Mouse (Mus musculus) heart, postnatal 36 days (tissue): ENCODE data around the gene Slc34a1. TPM values are rescaled to one million over a fixed set of nuclear protein-coding genes. Genes with fewer than 3 reads are reported as not detected.

Experiments used
- DNase-seq, 2 experiments: peaks; one replicate each; pipeline ENCODE4 v3.0.0; 2021 to 2022
- intact Hi-C: fragments of 180-260 bp; cut with DNase I; formaldehyde crosslinking; loops from one replicate; pipeline ENCODE4 v1.15.1; 2025
- total RNA-seq, 2 experiments: library from RNA; stranded (reverse); gene quantifications; 2 replicates each; pipeline ENCODE4 v1.2.3; 2021

The Slc34a1 gene
- total RNA-seq: not detected

DNA sequence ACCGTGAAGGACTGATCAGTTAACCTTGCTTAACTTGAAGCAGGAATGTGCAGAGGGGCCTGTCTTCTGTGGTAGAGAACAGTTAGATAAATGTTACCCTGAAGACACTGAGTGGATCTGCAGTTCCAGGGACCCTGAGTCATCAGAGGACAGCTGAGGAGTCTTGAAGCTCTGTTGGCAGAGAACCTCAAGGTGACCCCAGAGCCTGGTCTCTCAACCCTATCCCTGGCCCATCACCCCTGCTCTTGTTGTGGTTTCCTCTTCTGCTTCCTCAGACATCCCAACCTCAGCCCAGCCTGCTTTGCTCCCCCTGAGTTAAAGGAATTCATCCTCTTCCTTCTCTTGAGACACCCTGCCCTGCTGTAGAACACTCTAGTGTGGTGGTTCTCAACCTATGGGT lies at the start of gene Slc34a1:
Slc34a1 (plus strand) TSS at position 100 of the 400 bp plus-strand sequence.
- intact Hi-C loops: no loop called here
- no peak for DNase-seq

DNA sequence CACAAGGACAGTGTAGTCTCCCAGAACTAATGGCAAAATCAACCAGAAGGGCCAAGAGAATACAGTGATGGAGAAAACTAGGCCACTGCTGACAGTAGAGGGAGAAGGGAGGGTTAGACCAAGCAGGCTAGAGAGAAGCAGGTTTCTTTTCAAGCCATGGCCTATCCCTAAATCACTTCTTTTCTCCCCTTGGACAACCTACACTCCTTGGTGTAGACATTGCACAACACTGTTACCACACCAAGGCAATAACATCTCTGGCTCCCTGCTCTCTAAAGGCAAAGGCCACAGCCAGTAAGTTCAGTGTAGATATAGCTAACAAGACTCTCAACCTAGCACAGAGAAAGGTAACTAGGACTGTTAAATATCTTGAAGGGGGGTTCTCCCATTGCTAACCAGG lies 36.8 kb upstream of the Slc34a1 start:
- intact Hi-C loops: loop anchor here (2.0 kb wide), 1 partner anchor 30 kb away; no protein-coding TSS in a partner anchor
- DNase-seq: no peak

- intact Hi-C loops: loop anchor here (2.0 kb wide), 1 partner anchor 31 kb away; no protein-coding TSS in a partner anchor
- DNase-seq: no peak
Measured at GRCm38 (mm10) chr13:55361974-55362452, 36.0 kb upstream of the Slc34a1 start.

DNA sequence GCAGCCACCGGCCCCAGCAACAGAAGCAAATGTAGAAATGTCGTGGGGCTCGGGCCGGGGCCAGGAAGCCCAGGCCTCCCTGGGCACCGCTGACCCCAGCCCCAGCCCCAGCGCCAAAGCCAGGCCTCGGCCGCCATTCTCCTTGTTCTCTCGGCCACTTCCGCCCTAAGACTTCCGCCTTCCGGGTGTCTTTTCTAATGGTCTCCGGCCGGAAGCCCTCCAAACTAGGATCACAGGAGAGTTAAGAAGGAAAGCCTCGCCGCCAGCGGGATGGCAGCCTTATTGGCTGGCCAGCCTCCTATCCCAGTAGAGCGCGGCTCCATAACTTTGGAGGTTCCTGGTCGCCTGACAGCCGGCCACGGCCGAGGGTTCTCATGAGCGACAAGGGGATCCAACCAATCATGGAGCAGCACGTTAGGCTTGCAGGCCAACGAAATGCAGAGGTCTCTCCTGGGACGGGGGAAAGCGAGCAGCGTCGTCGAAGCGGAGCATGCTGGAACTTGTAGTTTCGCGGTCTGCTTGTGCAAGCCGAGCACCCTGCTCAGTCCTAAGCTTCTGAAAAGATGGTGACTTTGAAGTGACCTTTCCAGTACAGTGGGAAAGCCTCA lies 35.4 kb upstream of the Slc34a1 start, which contains the start of gene Lman2:
Lman2 (minus strand) TSS at position 331 of the 608 bp plus-strand sequence.
- intact Hi-C loops: no loop called here
- DNase-seq: peak; percentile 91 to 94

DNA sequence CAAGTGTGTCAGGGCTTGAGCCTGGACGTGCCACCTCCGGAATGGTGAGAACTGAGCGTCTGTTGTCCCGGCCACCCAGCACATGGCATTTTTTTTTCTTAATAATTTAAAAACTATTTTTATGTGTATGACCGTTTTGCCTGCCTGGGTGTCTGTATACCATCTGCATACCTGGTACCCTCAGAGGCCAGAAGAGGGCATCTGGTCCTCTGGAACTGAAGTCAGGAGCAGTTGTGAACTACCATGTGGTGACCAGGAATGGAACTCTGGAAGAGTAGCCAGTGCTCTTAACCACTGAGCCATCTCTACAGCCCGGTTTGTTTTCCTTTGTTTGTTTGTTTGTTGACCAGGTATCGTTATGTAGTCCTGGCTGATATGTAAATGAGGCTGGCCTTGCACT lies 29.6 kb upstream of the Slc34a1 start:
- intact Hi-C loops: no loop called here
- no peak for DNase-seq

- intact Hi-C loops: no loop called here
- DNase-seq: peak; percentile 26 to 43
Measured at GRCm38 (mm10) chr13:55369531-55370114, 28.4 kb upstream of the Slc34a1 start, which contains the start of gene Rgs14. TSS of gene Rgs14 (plus strand) at chr13:55369732.

DNA sequence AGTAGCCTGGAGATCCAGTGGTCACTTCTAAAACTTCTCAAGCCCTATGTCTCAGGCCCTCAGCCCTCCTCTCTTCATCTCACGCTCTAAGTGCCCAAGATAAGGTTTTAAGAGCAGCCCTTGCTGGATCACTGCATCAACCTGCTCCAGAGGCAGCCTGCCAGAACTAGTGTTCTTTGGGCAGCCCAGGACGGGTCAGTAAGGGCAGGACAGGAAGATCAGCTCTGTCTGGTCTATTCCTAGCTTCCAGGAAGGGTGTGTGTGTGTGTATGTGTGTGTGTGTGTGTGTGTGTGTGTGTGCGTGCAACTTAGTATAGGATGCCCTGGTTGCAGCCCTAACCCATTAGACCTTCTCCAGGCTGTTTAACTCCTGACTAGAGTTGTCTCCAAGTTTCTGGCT lies 27.8 kb upstream of the Slc34a1 start:
- intact Hi-C loops: no loop called here
- peak; percentile 14 to 27 for DNase-seq

DNA sequence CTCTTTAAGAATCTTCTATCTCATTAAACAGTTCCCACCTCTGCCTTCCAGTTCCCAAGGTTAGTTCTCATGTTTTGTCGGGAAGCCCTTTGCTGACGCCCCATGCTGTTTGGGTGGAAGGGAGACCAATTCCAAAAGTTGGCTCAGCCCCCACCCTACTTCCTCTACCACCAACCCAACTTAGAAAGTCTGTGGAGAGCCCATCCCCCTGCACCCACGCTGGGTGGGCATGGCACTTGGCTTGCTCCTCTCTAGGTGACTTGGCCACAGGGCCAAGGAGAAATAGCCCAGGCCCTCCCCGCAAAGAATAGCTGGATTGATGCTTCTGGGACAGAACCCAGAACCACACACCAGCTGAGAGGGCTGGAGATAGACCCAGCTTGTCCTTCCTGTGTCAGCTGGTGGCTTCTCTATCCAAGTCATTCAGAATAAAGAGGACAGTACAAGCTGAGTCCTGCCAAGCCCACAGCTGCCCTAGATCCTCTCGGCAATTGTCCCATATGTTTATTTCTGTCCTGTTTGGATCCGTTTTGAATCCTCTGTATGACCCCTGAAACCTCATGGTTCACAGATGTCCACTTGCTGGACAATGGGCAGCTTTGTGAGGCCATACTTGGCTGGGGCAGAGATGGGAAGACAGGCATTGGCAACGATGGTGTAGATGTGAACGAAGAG lies 26.8 kb upstream of the Slc34a1 start:
- intact Hi-C loops: no loop called here
- peak in 1 of 2 experiments; percentile 12 for DNase-seq

- intact Hi-C loops: no loop called here
- DNase-seq: no peak
Measured at GRCm38 (mm10) chr13:55371740-55372139, 26.2 kb upstream of the Slc34a1 start.

DNA sequence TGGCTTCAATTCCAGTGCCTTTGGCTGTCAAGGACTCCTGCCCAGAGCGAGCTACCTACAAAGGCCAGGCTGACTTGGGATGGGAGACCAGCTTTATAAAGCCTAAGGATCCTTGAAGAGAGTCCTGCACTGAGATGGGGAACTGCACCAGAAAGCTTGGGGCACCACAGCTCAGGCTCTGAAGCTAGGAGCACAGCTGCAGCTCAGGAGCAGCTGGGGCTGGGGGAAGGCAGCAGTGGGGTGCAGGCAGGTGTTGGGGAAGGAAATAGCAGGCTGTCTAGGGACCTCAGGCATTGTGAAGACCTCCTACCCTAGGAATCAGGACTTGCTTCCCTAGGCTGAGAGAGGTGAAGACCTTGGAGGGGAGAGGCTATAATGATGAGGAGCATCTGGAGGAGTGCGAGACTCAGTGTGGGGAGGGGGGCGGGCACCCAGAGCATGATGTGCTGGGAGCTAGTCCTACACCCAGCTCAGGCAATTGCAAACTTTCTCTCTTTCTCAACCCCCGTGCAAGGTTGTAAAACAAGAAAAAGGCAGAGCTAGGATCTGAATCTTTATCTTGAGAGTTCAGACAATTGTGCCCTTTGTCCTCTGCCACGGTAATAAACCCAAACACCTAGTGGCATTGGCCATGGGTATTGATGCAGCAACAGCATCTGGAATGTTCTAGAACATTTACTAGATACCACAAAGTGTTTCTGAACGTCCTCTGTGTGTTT lies 23.6 kb upstream of the Slc34a1 start:
- DNase-seq: no peak
- intact Hi-C loops: no loop called here

GRCm38 (mm10) chr13:55375877-55376276 lies 22.1 kb upstream of the Slc34a1 start:
- no peak for DNase-seq
- intact Hi-C loops: no loop called here

DNA sequence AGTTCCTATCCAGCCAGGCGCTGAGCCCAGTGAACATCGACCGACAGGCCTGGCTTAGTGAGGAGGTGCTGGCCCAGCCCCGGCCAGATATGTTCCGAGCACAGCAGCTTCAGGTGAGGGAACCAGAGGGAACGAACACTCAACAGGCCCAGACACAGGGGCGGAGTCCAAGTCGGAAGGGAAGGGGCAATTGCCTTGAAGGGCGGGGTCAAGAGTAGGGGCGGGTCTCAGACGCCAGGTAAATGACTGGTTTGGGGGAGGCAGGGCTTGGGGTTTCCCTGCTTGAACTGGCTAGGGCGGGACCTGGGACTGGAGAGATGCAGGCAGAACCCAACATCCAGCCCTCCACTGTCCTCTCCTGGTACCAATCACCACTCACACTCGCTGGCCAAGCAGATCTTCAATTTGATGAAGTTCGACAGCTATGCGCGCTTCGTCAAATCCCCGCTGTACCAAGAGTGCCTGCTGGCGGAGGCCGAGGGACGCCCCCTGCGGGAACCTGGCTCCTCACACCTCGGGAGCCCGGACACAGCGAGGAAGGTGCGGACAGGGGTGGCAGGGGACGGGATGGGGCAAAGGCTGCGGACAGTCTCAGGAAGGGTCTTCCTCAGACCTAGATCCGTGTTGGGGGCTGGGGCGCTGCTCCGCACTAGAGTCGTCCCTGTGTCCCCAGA lies 18.9 kb upstream of the Slc34a1 start:
- intact Hi-C loops: no loop called here
- no peak for DNase-seq

- intact Hi-C loops: no loop called here
- no peak for DNase-seq
Measured at GRCm38 (mm10) chr13:55381790-55382189, 16.2 kb upstream of the Slc34a1 start.

GRCm38 (mm10) chr13:55390644-55391043 lies 7.3 kb upstream of the Slc34a1 start:
- DNase-seq: no peak
- intact Hi-C loops: no loop called here

- no peak for DNase-seq
- intact Hi-C loops: no loop called here
Measured at GRCm38 (mm10) chr13:55391626-55392029, 6.4 kb upstream of the Slc34a1 start.

DNA sequence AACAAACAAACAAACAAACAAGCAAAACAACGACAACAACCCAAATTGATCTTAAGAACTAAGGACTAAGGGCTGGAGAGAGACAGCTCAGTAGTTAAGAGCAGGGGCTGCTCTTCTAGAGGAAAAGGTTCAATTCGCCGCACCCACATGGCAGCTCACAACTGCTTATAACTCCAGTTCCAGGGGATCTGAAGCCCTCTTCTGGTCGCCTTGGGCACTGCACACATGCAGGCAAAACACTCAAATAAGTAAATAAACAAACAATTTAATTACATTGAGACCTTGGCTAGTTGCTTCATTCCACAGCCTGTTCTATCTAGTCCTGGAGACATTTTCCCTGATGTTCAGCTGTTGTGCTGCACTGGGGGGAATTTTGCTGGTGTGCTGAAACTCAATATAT lies 5.1 kb upstream of the Slc34a1 start:
- intact Hi-C loops: no loop called here
- DNase-seq: no peak

- intact Hi-C loops: no loop called here
- no peak for DNase-seq
Measured at GRCm38 (mm10) chr13:55399300-55400038, 1.5 kb downstream of the Slc34a1 start.

- intact Hi-C loops: no loop called here
- DNase-seq: no peak
Measured at GRCm38 (mm10) chr13:55400039-55400346, 2.0 kb downstream of the Slc34a1 start.

GRCm38 (mm10) chr13:55403266-55403665 lies 5.3 kb downstream of the Slc34a1 start:
- intact Hi-C loops: no loop called here
- no peak for DNase-seq
